Mouse (Mus musculus) bone marrow macrophage, adult 2 months (primary cell): Measurements from ENCODE around the gene Rptor. TPM values are rescaled to one million over a fixed set of nuclear protein-coding genes. Genes with fewer than 3 reads are reported as not detected.

Experiments used
- H3K27ac ChIP-seq: 2 replicates; pipeline ENCODE4 v1.5.1; 2012; ENCODE audit warnings: low read depth, low read length; ENCODE audit not compliant: insufficient read depth
- H3K4me1 ChIP-seq: 2 replicates; pipeline ENCODE4 v1.6.1; 2012; ENCODE audit warnings: low read length; ENCODE audit not compliant: control insufficient read depth, insufficient read depth
- H3K4me3 ChIP-seq: 2 replicates; pipeline ENCODE4 v1.5.1; 2012; ENCODE audit warnings: mild to moderate bottlenecking, low read length, moderate library complexity; ENCODE audit not compliant: insufficient read depth
- CTCF ChIP-seq: IDR thresholded peaks from 2 replicates; pipeline ENCODE4 v1.5.1; 2012; ENCODE audit warnings: low read depth, mild to moderate bottlenecking, low read length, moderate library complexity
- POLR2A ChIP-seq: IDR thresholded peaks from 2 replicates; pipeline ENCODE4 v1.6.1; 2012; ENCODE audit warnings: mild to moderate bottlenecking, low read depth, low read length, borderline replicate concordance
- polyA plus RNA-seq: library from polyadenylated mRNA; stranded (reverse); fragments of >200 nt; gene quantifications from 2 replicates; pipeline ENCODE4 v1.2.4, GENCODE M21; 2012; ENCODE audit not compliant: missing spikeins, insufficient read depth, insufficient read length

Rptor gene
- polyA plus RNA-seq, 1 experiment, result 23.8 TPM

GRCm38 (mm10) chr11:119566188-119566587 is 36.5 kb upstream of the Rptor start:
- Histone ChIP-seq H3K4me3 (no peak overlapping the region), H3K27ac (no peak overlapping the region), H3K4me1 (no peaks in the 10 kb centered on the region)
- TF ChIP-seq POLR2A (no peak), CTCF (no peak)

GRCm38 (mm10) chr11:119572316-119573010 is 30.2 kb upstream of the Rptor start:
- no peak for TF ChIP-seq CTCF
- TF ChIP-seq POLR2A, result no peak
- Histone ChIP-seq H3K27ac (no peak overlapping the region), H3K4me3 (no peak overlapping the region), H3K4me1 (no peaks in the 10 kb centered on the region)

- TF ChIP-seq POLR2A (no peak), CTCF (no peak)
- Histone ChIP-seq H3K4me3 (no peak overlapping the region), H3K27ac (no peak overlapping the region), H3K4me1 (peaks cover 6% of the 10 kb centered on the region; the same call in 1 of the 2 replicates)
Measured at GRCm38 (mm10) chr11:119576855-119577254, 25.9 kb upstream of the Rptor start.

- Histone ChIP-seq H3K4me3 (no peak overlapping the region), H3K4me1 (peaks cover 6% of the 10 kb centered on the region; the same call in 1 of the 2 replicates), H3K27ac (no peak overlapping the region)
- TF ChIP-seq CTCF (no peak), POLR2A (no peak)
Measured at GRCm38 (mm10) chr11:119577721-119578120, 25.0 kb upstream of the Rptor start.

GRCm38 (mm10) chr11:119586511-119586910 is 16.2 kb upstream of the Rptor start:
- no peak overlapping the region for H3K27ac ChIP-seq

GRCm38 (mm10) chr11:119587112-119587511 is 15.6 kb upstream of the Rptor start:
- Histone ChIP-seq H3K27ac (no peak overlapping the region), H3K4me1 (peaks cover 3% of the 10 kb centered on the region; the same call in 1 of the 2 replicates), H3K4me3 (no peak overlapping the region)
- no peak for TF ChIP-seq CTCF

More at GRCm38 (mm10) chr11:119586511-119586910, 16.2 kb upstream of the Rptor start:
- Histone ChIP-seq H3K4me3 (no peak overlapping the region), H3K4me1 (peaks cover 3% of the 10 kb centered on the region; the same call in 1 of the 2 replicates)
- TF ChIP-seq POLR2A, result no peak
- TF ChIP-seq CTCF, result no peak

GRCm38 (mm10) chr11:119589242-119589641 is 13.5 kb upstream of the Rptor start:
- Histone ChIP-seq H3K4me3 (no peak overlapping the region), H3K4me1 (peaks cover 3% of the 10 kb centered on the region; the same call in 1 of the 2 replicates), H3K27ac (no peak overlapping the region)
- TF ChIP-seq POLR2A, result no peak
- TF ChIP-seq CTCF, result no peak

GRCm38 (mm10) chr11:119593966-119594365 is 8.7 kb upstream of the Rptor start:
- Histone ChIP-seq H3K27ac (no peak overlapping the region), H3K4me1 (peaks cover 2% of the 10 kb centered on the region; the same call in 1 of the 2 replicates), H3K4me3 (no peak overlapping the region)
- no peak for TF ChIP-seq POLR2A
- no peak for TF ChIP-seq CTCF

GRCm38 (mm10) chr11:119598856-119599255 is 3.8 kb upstream of the Rptor start:
- no peak overlapping the region for H3K27ac ChIP-seq
- no peak for TF ChIP-seq POLR2A
- no peak for TF ChIP-seq CTCF
- H3K4me3 ChIP-seq, result no peak overlapping the region
- peaks cover 2% of the 10 kb centered on the region; the same call in 1 of the 2 replicates for H3K4me1 ChIP-seq

GRCm38 (mm10) chr11:119600286-119600685 is 2.4 kb upstream of the Rptor start:
- H3K4me3 ChIP-seq, result no peak overlapping the region
- H3K27ac ChIP-seq, result no peak overlapping the region
- TF ChIP-seq CTCF (no peak), POLR2A (no peak)
- peaks cover 8% of the 10 kb centered on the region for H3K4me1 ChIP-seq
